Mouse (Mus musculus): ENCODE data around the gene Plekhg6. TPM values are rescaled to one million over a fixed set of nuclear protein-coding genes. Genes with fewer than 3 reads are reported as not detected.

Plekhg6 gene
- polyA plus RNA-seq (2017; shearing (Covaris generic)), result 0.21 TPM

GRCm38 (mm10) chr6:125380372-125381360, at the start of gene Plekhg6:
Gene Plekhg6 (minus strand): TSS chr6:125380793.

DNA sequence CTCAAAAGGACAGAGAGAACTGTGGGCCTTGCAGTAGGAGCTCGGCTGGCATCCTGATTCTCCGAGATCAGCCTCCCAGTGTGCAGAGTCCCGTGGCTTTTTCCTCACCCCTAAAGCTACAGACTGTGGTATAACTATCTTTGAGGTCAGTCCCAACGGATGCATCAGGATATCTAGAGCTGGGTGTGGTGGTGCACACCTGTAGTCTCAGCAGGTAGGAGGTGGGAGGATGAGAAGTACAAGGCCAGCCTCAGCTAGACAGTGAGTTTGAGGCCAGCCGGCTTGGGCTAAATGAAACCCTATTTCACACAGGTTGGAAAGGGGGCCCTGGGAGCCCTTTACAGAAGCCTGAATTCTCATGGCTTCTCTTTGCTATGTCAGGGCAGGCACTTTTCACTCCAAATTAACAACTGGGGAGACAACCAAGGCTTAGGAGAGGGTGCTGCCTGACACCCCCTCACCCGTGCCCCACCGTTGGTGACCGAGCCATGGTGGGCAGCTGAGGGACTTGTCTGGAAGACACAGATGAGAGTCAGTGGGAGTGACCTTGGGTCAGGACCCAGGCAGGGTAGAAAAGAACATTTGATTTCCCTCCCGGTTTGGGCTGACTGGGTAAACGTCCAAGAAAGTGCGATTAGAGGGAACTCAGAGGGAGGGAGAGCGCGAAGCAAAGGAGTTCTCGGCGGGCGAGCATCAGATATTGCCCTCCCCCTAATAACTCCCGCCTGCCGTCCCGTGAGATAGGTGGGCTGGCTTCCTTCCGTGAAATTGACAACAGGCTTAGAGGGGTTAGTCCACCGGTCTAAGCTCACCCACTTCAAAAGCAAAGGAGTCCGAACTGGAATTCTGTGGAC, 31.6 kb downstream of the Plekhg6 start, which contains the start of gene Tnfrsf1a:
Gene Tnfrsf1a (plus strand): TSS at position 642 of the 854 bp plus-strand sequence.

GRCm38 (mm10) chr6:125320323-125320722, 60.3 kb downstream of the Plekhg6 start, which contains the start of gene Scnn1a:
Gene Scnn1a (plus strand): TSS chr6:125320659.

DNA sequence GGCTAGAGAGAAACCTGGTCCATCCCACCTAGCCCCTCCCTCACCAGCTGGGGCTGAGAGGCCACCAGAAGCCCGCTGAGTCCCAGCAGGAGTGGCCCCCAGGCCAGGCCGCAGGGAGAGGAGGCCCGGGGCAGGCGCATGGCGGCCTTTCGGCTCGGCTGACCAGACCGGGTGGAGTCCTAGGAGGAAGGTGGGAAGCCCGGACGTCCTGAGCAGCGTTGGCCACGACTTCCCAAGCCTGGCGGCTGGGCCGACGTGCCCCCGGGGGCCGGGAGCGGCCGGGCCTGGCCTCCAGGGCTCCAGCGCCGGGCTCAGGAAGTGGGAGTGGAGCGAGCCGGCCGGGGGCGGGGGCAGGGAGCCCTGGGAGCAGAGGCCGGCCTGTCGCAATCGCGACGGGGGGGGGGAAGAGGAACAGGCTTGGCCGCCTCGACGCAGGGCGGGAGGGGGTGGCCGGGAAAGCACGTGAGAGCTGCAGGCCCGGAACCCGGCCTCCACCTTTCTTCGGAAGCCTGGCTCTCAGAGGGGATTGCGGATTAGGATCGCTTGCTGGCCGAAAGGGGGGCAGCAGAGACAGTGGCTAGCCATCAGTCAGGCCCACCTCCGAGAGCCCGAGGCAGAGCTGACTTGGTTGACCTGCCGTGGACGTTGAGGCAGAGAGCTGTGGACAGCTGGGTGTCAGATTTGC, 66.9 kb downstream of the Plekhg6 start, which contains the start of gene Ltbr:
Gene Ltbr (minus strand): TSS at position 340 of the 685 bp plus-strand sequence.

Other genes with a start within 250 kb of the Plekhg6 start
- 70.8 TPM for gene Nop2, start 248.9 kb downstream of the Plekhg6 start, polyA plus RNA-seq (2017; shearing (Covaris generic))
- gene Iffo1, start 235.6 kb downstream of the Plekhg6 start, polyA plus RNA-seq (2017; shearing (Covaris generic)), result 12.5 TPM
- 331 TPM for gene Gapdh, start 214.3 kb downstream of the Plekhg6 start, polyA plus RNA-seq (2017; shearing (Covaris generic))
- 27.3 TPM for gene Ncapd2, start 189.1 kb downstream of the Plekhg6 start, polyA plus RNA-seq (2017; shearing (Covaris generic))
- gene Mrpl51, start 189.0 kb downstream of the Plekhg6 start, polyA plus RNA-seq (2017; shearing (Covaris generic)), result 117 TPM
- gene Vamp1, start 165.2 kb downstream of the Plekhg6 start, polyA plus RNA-seq (2017; shearing (Covaris generic)), result 64.9 TPM
- gene Tapbpl, start 148.9 kb downstream of the Plekhg6 start, polyA plus RNA-seq (2017; shearing (Covaris generic)), result 136 TPM
- gene Cd27, start 143.8 kb downstream of the Plekhg6 start, polyA plus RNA-seq (2017; shearing (Covaris generic)), result 663 TPM
- 1.6 TPM for gene Tuba3a, start 94.8 kb downstream of the Plekhg6 start, polyA plus RNA-seq (2017; shearing (Covaris generic))
- gene Ltbr, start 66.9 kb downstream of the Plekhg6 start, polyA plus RNA-seq (2017; shearing (Covaris generic)), result 0.35 TPM
- not detected for gene Scnn1a, start 60.1 kb downstream of the Plekhg6 start, polyA plus RNA-seq (2017; shearing (Covaris generic))
- gene Tnfrsf1a, start 31.4 kb downstream of the Plekhg6 start, polyA plus RNA-seq (2017; shearing (Covaris generic)), result 59.6 TPM
- 146 TPM for gene Cd9, start 114.0 kb upstream of the Plekhg6 start, polyA plus RNA-seq (2017; shearing (Covaris generic))
- not detected for gene Vwf, start 166.0 kb upstream of the Plekhg6 start, polyA plus RNA-seq (2017; shearing (Covaris generic))